Mouse (Mus musculus) megakaryocyte, adult 5-6 weeks (primary cell): Measurements from ENCODE around the gene Mapk8ip1. TPM values are rescaled to one million over a fixed set of nuclear protein-coding genes. Genes with fewer than 3 reads are reported as not detected.

Source experiments
- ATAC-seq: 2 replicates; pipeline ENCODE4 v1.8.0; 2016; ENCODE audit warnings: mild to moderate bottlenecking, inconsistent platforms; ENCODE audit not compliant: poor library complexity, severe bottlenecking
- total RNA-seq, 2 experiments: library from RNA; stranded (forward) in 1 of 2; stranded (reverse) in 1 of 2; fragments of 153-499, 151-499 nt in 1 of 2; fragments of 221-1000, 200-1000 nt in 1 of 2; gene quantifications; 2 replicates each; pipeline versions ENCODE4 v1.2.3 to v1.2.4; 2015 to 2017

Gene Mapk8ip1
- total RNA-seq, 2 experiments from 2014 or later: 0.04 TPM; not detected in 1

GRCm38 (mm10) chr2:92375099-92375623 is 25.9 kb downstream of the Mapk8ip1 start:
- peak; percentile 91 for ATAC-seq

GRCm38 (mm10) chr2:92374514-92374913 is 26.5 kb downstream of the Mapk8ip1 start, which contains the start of the genes Pex16 and Large2:
Gene Pex16, plus strand, starts transcription at chr2:92374676.
Gene Large2, minus strand, starts transcription at chr2:92374869.
- peak; percentile 34; the same call in 1 of the 2 replicates for ATAC-seq

- ATAC-seq: no peak
These were observed 27.6 kb downstream of the Mapk8ip1 start for GRCm38 (mm10) chr2:92373437-92373813.

GRCm38 (mm10) chr2:92372767-92373436 is 28.2 kb downstream of the Mapk8ip1 start:
- no peak for ATAC-seq

GRCm38 (mm10) chr2:92371971-92372690 is 28.9 kb downstream of the Mapk8ip1 start:
- ATAC-seq: no peak

GRCm38 (mm10) chr2:92370821-92371805 is 29.9 kb downstream of the Mapk8ip1 start:
- no peak for ATAC-seq

- no peak for ATAC-seq
These were observed 30.7 kb downstream of the Mapk8ip1 start for GRCm38 (mm10) chr2:92370375-92370774.

- ATAC-seq: no peak
These were observed 33.6 kb downstream of the Mapk8ip1 start for GRCm38 (mm10) chr2:92367383-92368029.

GRCm38 (mm10) chr2:92365568-92365967 is 35.5 kb downstream of the Mapk8ip1 start:
- no peak for ATAC-seq

GRCm38 (mm10) chr2:92364086-92364485 is 37.0 kb downstream of the Mapk8ip1 start:
- no peak for ATAC-seq

- ATAC-seq: no peak
These were observed 38.4 kb downstream of the Mapk8ip1 start for GRCm38 (mm10) chr2:92362571-92363228.

- no peak for ATAC-seq
These were observed 39.3 kb downstream of the Mapk8ip1 start for GRCm38 (mm10) chr2:92361795-92362194.

GRCm38 (mm10) chr2:92360893-92361292 is 40.2 kb downstream of the Mapk8ip1 start:
- no peak for ATAC-seq

GRCm38 (mm10) chr2:92360186-92360823 is 40.8 kb downstream of the Mapk8ip1 start:
- ATAC-seq: no peak

GRCm38 (mm10) chr2:92359301-92359700 is 41.8 kb downstream of the Mapk8ip1 start:
- ATAC-seq: no peak

GRCm38 (mm10) chr2:92354224-92354623 is 46.8 kb downstream of the Mapk8ip1 start:
- no peak for ATAC-seq

GRCm38 (mm10) chr2:92353402-92353801 is 47.7 kb downstream of the Mapk8ip1 start:
- ATAC-seq: no peak

- no peak for ATAC-seq
These were observed 50.4 kb downstream of the Mapk8ip1 start for GRCm38 (mm10) chr2:92350686-92351085.
